Comparison of ENCODE assay signal across 13 mouse cellular contexts in the genomic region with DNA sequence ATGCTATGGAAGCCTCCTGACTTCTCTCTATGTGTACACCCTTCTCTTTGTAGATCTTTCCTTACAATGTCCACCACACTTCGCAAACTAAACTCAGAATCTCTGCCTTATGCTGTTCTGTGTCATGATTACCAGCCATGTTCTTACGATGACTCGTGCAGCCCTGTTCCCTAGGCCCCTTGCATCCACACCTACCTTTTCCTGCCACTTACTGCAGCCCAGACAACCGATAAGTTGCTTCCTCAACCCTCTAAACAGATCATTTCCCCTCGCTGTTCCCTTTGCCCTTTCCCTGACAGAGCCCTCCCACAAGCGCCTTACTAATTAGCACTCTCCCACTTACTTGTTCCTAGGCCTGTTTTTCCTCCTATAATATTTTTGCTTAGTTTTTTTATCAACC.
"Had no signal": no experiment of that assay in that cellular context is flagged by ENCODE, and none has a peak within 500 bp of the region (broad histone marks: within the 10 kb centered on the region; RNA-seq: fewer than 3 reads in every experiment).

No protein-coding gene starts in this region.

- H3K4me3 ChIP-seq: kidney, embryonic 15.5 days; liver, embryonic 15.5 days; midbrain, embryonic 13.5 days had no signal

- H3K4me2 ChIP-seq: kidney, embryonic 15.5 days; liver, embryonic 11.5 days; liver, embryonic 15.5 days; midbrain, embryonic 13.5 days had no signal

- ATAC-seq: intestine, embryonic 16.5 days; midbrain, embryonic 13.5 days had no signal

- H3K27me3 ChIP-seq: liver, embryonic 15.5 days; midbrain, embryonic 13.5 days had no signal

- H3K9me3 ChIP-seq: kidney, embryonic 15.5 days; liver, embryonic 15.5 days; midbrain, embryonic 13.5 days had no signal

- H3K9ac ChIP-seq: kidney, embryonic 15.5 days; liver, embryonic 15.5 days; midbrain, embryonic 13.5 days had no signal

- H3K27ac ChIP-seq: kidney, embryonic 15.5 days; liver, embryonic 15.5 days; macrophage; midbrain, embryonic 13.5 days had no signal

- DNase-seq: kidney, adult 2 months; kidney, postnatal 14 days; left cerebral cortex, postnatal 4 days; right cerebral cortex, adult 18-20 months; right cerebral cortex, postnatal 25 days; thymus, adult 18-20 months; thymus, postnatal 14 days had no signal

- H3K4me1 ChIP-seq: liver, embryonic 15.5 days had no signal

- H3K36me3 ChIP-seq: kidney, embryonic 15.5 days; liver, embryonic 15.5 days; midbrain, embryonic 13.5 days had no signal
